Mouse (Mus musculus) adrenal gland, postnatal 0 days (tissue): Measurements from ENCODE around the gene Myof. TPM values are rescaled to one million over a fixed set of nuclear protein-coding genes. Genes with fewer than 3 reads are reported as not detected.

Source experiments
- polyA plus RNA-seq: library from polyadenylated mRNA; unstranded; fragments of >200 nt; fragmentation: Nextera tagmentation; extraction: Ambion mirVana; gene quantifications from 2 replicates; pipeline ENCODE4 v1.2.1, GENCODE M21; 2015

Gene Myof
- polyA plus RNA-seq = 6.3 and 8.8 TPM in 2 replicates

GRCm38 (mm10) chr19:38043281-38043981 lies at the start of gene Myof:
TSS of gene Myof (minus strand) at chr19:38043577.

GRCm38 (mm10) chr19:38054720-38055192 lies 11.4 kb upstream of the Myof start, which contains the start of gene Cep55:
TSS of gene Cep55 (plus strand) at chr19:38055011.

Other genes starting within 250 kb of the Myof start
- gene Cep55, start 11.4 kb upstream of the Myof start, polyA plus RNA-seq = 6.2 and 7.3 TPM in 2 replicates
- 0.60 and 0.92 TPM in 2 replicates for gene Ffar4, start 53.5 kb upstream of the Myof start, polyA plus RNA-seq
- 185 and 263 TPM in 2 replicates for gene Rbp4, start 81.7 kb upstream of the Myof start, polyA plus RNA-seq
- 0.32 and 0.44 TPM in 2 replicates for gene Pde6c, start 89.2 kb upstream of the Myof start, polyA plus RNA-seq
- gene Fra10ac1, start 180.6 kb upstream of the Myof start, polyA plus RNA-seq = 20.3 and 32.4 TPM in 2 replicates
- gene Lgi1, start 221.0 kb upstream of the Myof start, polyA plus RNA-seq = 4.1 and 7.6 TPM in 2 replicates